Mouse (Mus musculus): Measurements from ENCODE around the gene Mief1. TPM values are rescaled to one million over a fixed set of nuclear protein-coding genes. Genes with fewer than 3 reads are reported as not detected.

Gene Mief1
- polyA plus RNA-seq, 1 experiment: 16.7 TPM

DNA sequence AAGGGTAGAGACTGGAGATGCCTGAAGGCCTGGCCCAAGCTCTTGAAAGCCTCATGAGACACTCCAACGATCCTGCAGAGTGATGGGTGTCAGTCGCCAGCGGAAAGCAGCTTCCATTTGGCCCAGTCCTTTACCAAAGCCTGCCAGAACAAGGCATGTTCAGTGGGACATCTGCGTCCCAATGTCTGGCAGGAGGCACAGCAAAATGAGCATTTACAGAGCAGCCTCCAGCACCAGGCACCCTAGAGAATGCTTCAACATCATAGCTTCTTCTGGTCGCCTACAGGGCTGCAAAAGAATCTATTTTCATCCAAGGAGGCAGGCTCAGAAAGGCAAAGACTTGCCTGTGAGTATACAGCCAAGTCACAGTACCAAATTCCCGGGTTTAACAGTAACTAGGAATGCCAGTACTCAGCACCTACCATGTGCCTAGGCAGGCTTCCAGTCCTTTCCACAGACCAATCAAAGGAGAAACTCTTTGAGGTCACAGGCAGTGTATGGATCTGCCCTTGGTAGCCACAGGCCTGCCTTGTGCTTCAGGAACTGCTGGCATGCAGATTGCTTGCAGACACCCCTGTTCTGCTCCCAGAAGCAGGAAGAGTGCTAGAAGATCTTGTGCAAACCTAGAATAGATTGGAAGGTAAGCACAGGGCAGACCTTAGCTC, 31.6 kb upstream of the Mief1 start:
- Histone ChIP-seq H3K36me3 (ENCODE audit: control insufficient read depth, insufficient read depth, low read length) (peaks cover 32% of the 10 kb centered on the region), H3K4me3 (ENCODE audit: low read depth, low read length) (no peak overlapping the region), H3K4me1 (ENCODE audit: control insufficient read depth, insufficient read depth, insufficient read length, low read length) (no peaks in the 10 kb centered on the region), H3K27me3 (ENCODE audit: control insufficient read depth, insufficient read depth, low read length) (no peaks in the 10 kb centered on the region), H3K27ac (ENCODE audit: insufficient read depth, low read depth, low read length) (no peak overlapping the region)
- no peak for TF ChIP-seq POLR2A (IDR thresholded peaks at IDR 0.05; ENCODE audit: low read depth, low read length)
- TF ChIP-seq CTCF (IDR thresholded peaks at IDR 0.05; ENCODE audit: extremely low read depth, insufficient read length, insufficient replicate concordance, low read depth, low read length): no peak
- 80% methylated on average over 6 of the region's 6 CpGs for WGBS

DNA sequence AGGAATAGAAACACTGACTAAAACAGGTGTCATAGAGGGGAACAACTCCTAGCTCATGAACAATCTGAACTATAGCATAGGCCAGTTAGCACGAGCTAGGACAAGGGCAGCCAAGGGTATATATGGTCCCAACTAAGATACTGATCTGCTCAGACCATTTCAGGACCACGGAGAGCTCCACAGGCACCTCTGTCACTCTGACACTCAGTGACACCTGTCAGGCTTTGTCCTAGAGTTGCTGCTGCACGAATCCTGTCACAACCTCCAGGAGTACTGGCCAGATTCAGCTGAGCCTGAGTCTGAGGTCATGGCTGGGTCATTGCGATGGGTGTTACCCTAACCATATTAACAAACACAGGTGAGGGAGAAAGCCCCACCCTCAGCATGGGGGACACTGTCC, 30.4 kb upstream of the Mief1 start:
- no peak for TF ChIP-seq POLR2A (IDR thresholded peaks at IDR 0.05; ENCODE audit: low read depth, low read length)
- TF ChIP-seq CTCF (IDR thresholded peaks at IDR 0.05; ENCODE audit: extremely low read depth, insufficient read length, insufficient replicate concordance, low read depth, low read length): no peak
- Histone ChIP-seq H3K36me3 (ENCODE audit: control insufficient read depth, insufficient read depth, low read length) (peaks cover 27% of the 10 kb centered on the region), H3K4me1 (ENCODE audit: control insufficient read depth, insufficient read depth, insufficient read length, low read length) (peaks cover 3% of the 10 kb centered on the region; the same call in 1 of the 2 replicates), H3K27me3 (ENCODE audit: control insufficient read depth, insufficient read depth, low read length) (no peaks in the 10 kb centered on the region), H3K4me3 (ENCODE audit: low read depth, low read length) (no peak overlapping the region), H3K27ac (ENCODE audit: insufficient read depth, low read depth, low read length) (no peak overlapping the region)
- WGBS: 33% methylated on average over 4 of the region's 4 CpGs

DNA sequence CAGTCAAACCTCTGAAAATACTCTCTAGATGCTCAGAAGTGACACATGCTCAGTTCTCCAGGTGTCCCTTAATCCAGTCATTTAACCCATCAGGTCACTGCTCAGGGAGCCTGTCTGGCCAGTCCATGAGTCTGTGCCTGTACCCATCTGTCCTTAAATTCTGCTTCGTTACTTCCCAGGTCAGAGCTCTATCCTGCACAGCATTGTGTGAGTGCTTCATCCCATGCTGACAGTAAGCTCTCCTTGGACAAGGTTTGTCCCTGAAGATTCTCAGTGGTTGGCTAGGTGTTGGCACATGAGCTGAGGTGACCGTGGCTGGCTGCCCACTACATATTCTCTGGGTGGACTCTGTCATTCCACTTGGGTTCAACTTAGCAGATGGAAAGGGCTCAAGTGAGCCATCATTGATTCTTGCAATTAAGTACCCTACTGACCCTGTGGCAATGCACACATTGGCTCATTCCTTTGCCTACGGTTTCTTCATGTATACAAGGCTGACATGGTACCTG, 27.7 kb upstream of the Mief1 start:
- Histone ChIP-seq H3K27me3 (ENCODE audit: control insufficient read depth, insufficient read depth, low read length) (no peaks in the 10 kb centered on the region), H3K27ac (ENCODE audit: insufficient read depth, low read depth, low read length) (no peak overlapping the region), H3K4me1 (ENCODE audit: control insufficient read depth, insufficient read depth, insufficient read length, low read length) (peaks cover 3% of the 10 kb centered on the region; the same call in 1 of the 2 replicates), H3K36me3 (ENCODE audit: control insufficient read depth, insufficient read depth, low read length) (peaks cover 25% of the 10 kb centered on the region), H3K4me3 (ENCODE audit: low read depth, low read length) (no peak overlapping the region)
- TF ChIP-seq CTCF (IDR thresholded peaks at IDR 0.05; ENCODE audit: extremely low read depth, insufficient read length, insufficient replicate concordance, low read depth, low read length) (no peak), POLR2A (IDR thresholded peaks at IDR 0.05; ENCODE audit: low read depth, low read length) (no peak)
- 87% methylated on average over 3 of the region's 3 CpGs for WGBS

DNA sequence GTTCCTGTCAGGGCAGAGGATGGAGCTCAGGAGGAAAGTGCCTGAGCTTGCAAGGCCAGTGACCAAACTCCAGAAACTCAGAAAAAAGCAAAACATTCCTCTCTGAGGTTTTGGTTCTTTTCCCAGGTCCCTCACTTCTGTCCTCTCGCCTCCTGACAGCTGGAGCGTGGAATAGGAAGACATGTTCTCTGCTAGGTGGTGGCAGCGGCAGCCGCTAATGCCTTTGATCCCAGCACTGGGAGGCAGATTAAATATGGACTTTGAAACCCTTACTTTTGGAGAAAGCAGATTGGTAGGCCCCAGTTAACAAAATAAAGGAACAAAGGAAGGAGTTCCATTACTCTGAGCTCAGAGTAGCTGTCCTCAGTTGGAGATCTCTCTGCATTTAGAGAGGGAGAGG, 25.4 kb upstream of the Mief1 start:
- 29% methylated on average over 4 of the region's 4 CpGs for WGBS
- H3K36me3 ChIP-seq (ENCODE audit: control insufficient read depth, insufficient read depth, low read length): peaks cover 42% of the 10 kb centered on the region
- H3K4me1 ChIP-seq (ENCODE audit: control insufficient read depth, insufficient read depth, insufficient read length, low read length): peaks cover 3% of the 10 kb centered on the region; the same call in 1 of the 2 replicates
- no peak overlapping the region for H3K27ac ChIP-seq (ENCODE audit: insufficient read depth, low read depth, low read length)
- no peaks in the 10 kb centered on the region for H3K27me3 ChIP-seq (ENCODE audit: control insufficient read depth, insufficient read depth, low read length)
- no peak overlapping the region for H3K4me3 ChIP-seq (ENCODE audit: low read depth, low read length)
- no peak for TF ChIP-seq CTCF (IDR thresholded peaks at IDR 0.05; ENCODE audit: extremely low read depth, insufficient read length, insufficient replicate concordance, low read depth, low read length)
- TF ChIP-seq POLR2A (IDR thresholded peaks at IDR 0.05; ENCODE audit: low read depth, low read length): no peak

GRCm38 (mm10) chr15:80213688-80214087, 20.1 kb upstream of the Mief1 start:
- H3K4me1 ChIP-seq (ENCODE audit: control insufficient read depth, insufficient read depth, insufficient read length, low read length): no peaks in the 10 kb centered on the region
- no peak for TF ChIP-seq CTCF (IDR thresholded peaks at IDR 0.05; ENCODE audit: extremely low read depth, insufficient read length, insufficient replicate concordance, low read depth, low read length)
- no peak for TF ChIP-seq POLR2A (IDR thresholded peaks at IDR 0.05; ENCODE audit: low read depth, low read length)
- no peak overlapping the region for H3K27ac ChIP-seq (ENCODE audit: insufficient read depth, low read depth, low read length)

DNA sequence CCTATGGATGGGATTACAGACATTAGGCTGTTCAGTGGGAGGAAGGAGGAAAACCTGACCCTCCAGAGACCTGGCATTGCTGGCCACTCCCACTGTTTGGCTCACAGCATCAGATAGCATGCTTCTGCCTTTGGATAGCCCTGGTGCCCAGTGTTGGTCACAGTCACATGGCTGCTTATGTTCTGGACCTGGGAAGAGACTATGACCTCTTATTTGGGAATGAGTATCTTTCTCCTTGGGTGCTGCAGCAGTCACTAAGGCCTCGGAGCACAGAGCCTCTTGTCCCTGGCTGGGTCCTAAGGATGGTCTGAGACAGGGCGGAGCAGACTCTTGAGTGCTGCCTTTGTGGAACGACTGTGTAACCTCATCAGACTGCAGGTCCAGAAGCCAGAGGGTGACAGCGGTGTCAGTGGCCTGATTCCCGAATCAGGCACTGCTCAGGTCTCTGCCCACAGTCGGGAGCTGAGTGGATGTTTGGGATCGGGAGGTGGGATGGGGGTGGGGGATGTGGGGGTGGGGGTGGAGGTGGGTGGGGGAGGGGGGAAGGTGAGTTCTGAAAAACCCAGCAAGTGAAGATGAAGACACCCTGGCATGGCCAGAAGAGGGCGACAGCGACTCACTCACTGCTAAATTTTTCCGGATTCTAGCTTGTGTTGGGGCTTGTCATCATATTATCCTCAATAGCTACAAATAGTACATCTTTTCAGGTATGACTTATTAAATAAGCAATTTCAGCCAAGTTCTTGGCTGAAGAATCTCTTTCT, 17.9 kb upstream of the Mief1 start:
- H3K4me3 ChIP-seq (ENCODE audit: low read depth, low read length): no peak overlapping the region
- WGBS: 26% methylated on average over 10 of the region's 10 CpGs
- H3K36me3 ChIP-seq (ENCODE audit: control insufficient read depth, insufficient read depth, low read length): peaks cover 26% of the 10 kb centered on the region
- H3K27me3 ChIP-seq (ENCODE audit: control insufficient read depth, insufficient read depth, low read length): no peaks in the 10 kb centered on the region
- H3K4me1 ChIP-seq (ENCODE audit: control insufficient read depth, insufficient read depth, insufficient read length, low read length): peaks cover 5% of the 10 kb centered on the region
- TF ChIP-seq POLR2A (IDR thresholded peaks at IDR 0.05; ENCODE audit: low read depth, low read length) (no peak), CTCF (IDR thresholded peaks at IDR 0.05; ENCODE audit: extremely low read depth, insufficient read length, insufficient replicate concordance, low read depth, low read length) (peak; percentile 48; the same call in 1 of the 2 replicates)
- no peak overlapping the region for H3K27ac ChIP-seq (ENCODE audit: insufficient read depth, low read depth, low read length)

More at GRCm38 (mm10) chr15:80213688-80214087, 20.1 kb upstream of the Mief1 start:
- H3K4me3 ChIP-seq (ENCODE audit: low read depth, low read length): no peak overlapping the region
- H3K36me3 ChIP-seq (ENCODE audit: control insufficient read depth, insufficient read depth, low read length): peaks cover 29% of the 10 kb centered on the region
- no peaks in the 10 kb centered on the region for H3K27me3 ChIP-seq (ENCODE audit: control insufficient read depth, insufficient read depth, low read length)

DNA sequence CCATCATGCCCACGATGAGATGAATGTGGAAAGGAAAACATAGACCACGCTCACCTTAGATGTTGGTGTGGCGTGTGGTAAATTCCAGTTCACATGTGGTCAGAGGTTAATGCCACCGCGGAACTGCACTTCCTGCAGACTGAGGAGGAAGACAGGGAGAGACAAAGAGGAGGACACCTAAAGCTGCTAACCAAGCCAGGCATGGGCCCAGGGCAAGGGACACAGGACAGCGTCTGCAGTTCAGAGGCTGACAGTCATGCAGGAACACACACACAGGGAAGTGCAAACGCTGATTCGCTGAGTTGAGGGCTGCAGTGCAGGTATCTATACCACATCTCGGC, 17.4 kb upstream of the Mief1 start:
- Histone ChIP-seq H3K4me3 (ENCODE audit: low read depth, low read length) (no peak overlapping the region), H3K27me3 (ENCODE audit: control insufficient read depth, insufficient read depth, low read length) (no peaks in the 10 kb centered on the region), H3K27ac (ENCODE audit: insufficient read depth, low read depth, low read length) (no peak overlapping the region), H3K36me3 (ENCODE audit: control insufficient read depth, insufficient read depth, low read length) (peaks cover 21% of the 10 kb centered on the region), H3K4me1 (ENCODE audit: control insufficient read depth, insufficient read depth, insufficient read length, low read length) (peaks cover 5% of the 10 kb centered on the region)
- TF ChIP-seq POLR2A (IDR thresholded peaks at IDR 0.05; ENCODE audit: low read depth, low read length) (no peak), CTCF (IDR thresholded peaks at IDR 0.05; ENCODE audit: extremely low read depth, insufficient read length, insufficient replicate concordance, low read depth, low read length) (no peak)
- 54% methylated on average over 9 of the region's 9 CpGs for WGBS
